Mouse (Mus musculus): Measurements from ENCODE around the gene Mief1. TPM values are rescaled to one million over a fixed set of nuclear protein-coding genes. Genes with fewer than 3 reads are reported as not detected.
A peak's percentile ranks its signal among the peaks of the same experiment; 100 is the strongest.

Gene Mief1
- total and polyA plus RNA-seq, 3 experiments: 19.2 to 34.4 (median 20.7) TPM

- TF ChIP-seq JUND (conservative IDR thresholded peaks at IDR 0.05; ENCODE audit: low read depth, low read length) (no peak), E2F4 (IDR thresholded peaks at IDR 0.05; ENCODE audit: insufficient replicate concordance, low read depth, low read length) (no peak), MAFK (IDR thresholded peaks at IDR 0.05; ENCODE audit: insufficient replicate concordance, low read length) (peak; percentile 52; the same call in 1 of the 2 replicates), SIN3A (IDR thresholded peaks at IDR 0.05; ENCODE audit: low read length) (no peak; the same call in none of the 2 replicates), SMC3 (IDR thresholded peaks at IDR 0.05; ENCODE audit: low read depth, low read length) (no peak), NRF1 (IDR thresholded peaks at IDR 0.05; ENCODE audit: low read depth, low read length) (peak; percentile 99), ZMIZ1 (IDR thresholded peaks at IDR 0.05; ENCODE audit: low read depth, low read length) (no peak; the same call in 1 of the 2 replicates), ELF1 (IDR thresholded peaks at IDR 0.05; ENCODE audit: low read depth, low read length) (peak; percentile 68)
These were observed 14.6 kb upstream of the Mief1 start (continued) for GRCm38 (mm10) chr15:80219211-80219610.

- H3K27ac ChIP-seq (ENCODE audit: insufficient read depth, low read depth): peak overlapping the region; percentile 93
- H3K4me1 ChIP-seq (ENCODE audit: control insufficient read depth in 1 of 2, insufficient read depth in 2 of 2): peaks cover 10 to 34% of the 10 kb centered on the region in 2 experiments
- no peaks in the 10 kb centered on the region for H3K79me2 ChIP-seq (replicated peaks; ENCODE audit: control insufficient read depth, extremely low read depth, insufficient read depth, poor library complexity, severe bottlenecking)
- DNase-seq (ENCODE audit: extremely low read depth): peak; percentile 77
- H3K4me3 ChIP-seq (replicated peaks in 1 of 3; ENCODE audit: low read depth in 2 of 3, low read length in 2 of 3, poor library complexity in 1 of 3): peak overlapping the region; percentile 29 to 49 (median 30)
- H3K9ac ChIP-seq (ENCODE audit: insufficient read depth, low read depth): peak overlapping the region; percentile 58
- H3K36me3 ChIP-seq (replicated peaks in 1 of 2; ENCODE audit: control insufficient read depth in 1 of 2, insufficient read depth in 1 of 2, low read length in 1 of 2): peaks cover 0 to 1% of the 10 kb centered on the region in 2 experiments
- peaks cover under 1% of the 10 kb centered on the region for H3K27me3 ChIP-seq (replicated peaks)
- TF ChIP-seq IRF4 (IDR thresholded peaks at IDR 0.05; ENCODE audit: low read depth, low read length) (peak; percentile 62), TBP (conservative IDR thresholded peaks at IDR 0.05; ENCODE audit: low read depth, low read length) (peak; percentile 60), EP300 (IDR thresholded peaks at IDR 0.05; ENCODE audit: low read length) (no peak), HCFC1 (IDR thresholded peaks at IDR 0.05; ENCODE audit: low read depth, low read length) (peak; percentile 8), MAZ (IDR thresholded peaks at IDR 0.05; ENCODE audit: low read depth, low read length) (peak; percentile 61; the same call in 1 of the 2 replicates), CHD1 (IDR thresholded peaks at IDR 0.05; ENCODE audit: low read depth, low read length) (peak; percentile 83), ZMIZ1 (IDR thresholded peaks at IDR 0.05; ENCODE audit: low read depth, low read length) (no peak), MXI1 (IDR thresholded peaks at IDR 0.05; ENCODE audit: low read depth, low read length) (0 out of 2 replicates have a peak, but pooled peaks have one; percentile 28), MEF2A (IDR thresholded peaks at IDR 0.05; ENCODE audit: borderline replicate concordance, low read depth, low read length) (peak; percentile 57; the same call in 1 of the 2 replicates), BHLHE40 (IDR thresholded peaks at IDR 0.05; ENCODE audit: low read depth, low read length) (peak; percentile 74), SIN3A (IDR thresholded peaks at IDR 0.05; ENCODE audit: low read length) (peak; percentile 68), ZNF384 (IDR thresholded peaks at IDR 0.05; ENCODE audit: low read depth, low read length) (0 out of 2 replicates have a peak, but pooled peaks have one; percentile 5), CTCF (conservative IDR thresholded peaks at IDR 0.05 in 1 of 2, IDR thresholded peaks at IDR 0.05 in 1 of 2; ENCODE audit: low read depth in 2 of 2, low read length in 2 of 2) (no peak), ELF1 (IDR thresholded peaks at IDR 0.05; ENCODE audit: low read depth, low read length) (peak; percentile 15; the same call in 1 of the 2 replicates), RCOR1 (conservative IDR thresholded peaks at IDR 0.05; ENCODE audit: low read depth, low read length) (0 out of 2 replicates have a peak, but pooled peaks have one; percentile 24), NELFE (IDR thresholded peaks at IDR 0.05; ENCODE audit: low read depth, low read length) (peak; percentile 36; the same call in 1 of the 2 replicates), CHD2 (IDR thresholded peaks at IDR 0.05; ENCODE audit: low read length) (no peak; the same call in none of the 2 replicates), NRF1 (IDR thresholded peaks at IDR 0.05; ENCODE audit: low read depth, low read length) (no peak), RAD21 (IDR thresholded peaks at IDR 0.05; ENCODE audit: low read depth, low read length) (no peak), GABPA (IDR thresholded peaks at IDR 0.05; ENCODE audit: insufficient replicate concordance, low read depth, low read length) (no peak), ETS1 (conservative IDR thresholded peaks at IDR 0.05; ENCODE audit: low read depth, low read length) (peak; percentile 58)
- H3K9me3 ChIP-seq (replicated peaks; ENCODE audit: low read length): no peaks in the 10 kb centered on the region
- in situ Hi-C loops (cut with MboI; ENCODE audit: low pct_ligation_motif_present, low pct_unique_long_range_greater_than_20kb, low sequenced_read_pairs): loop anchor here (5.0 to 10.0 kb wide), 2 partner anchors 37 to 125 kb away; partner anchors contain the start of genes Atf4, Rpl3 and Syngr1
- dilution Hi-C loops (cut with MboI; ENCODE audit: extremely low pct_ligation_motif_present, extremely low pct_unique_long_range_greater_than_20kb, low sequenced_read_pairs): no loop called here
- H3K4me2 ChIP-seq (ENCODE audit: insufficient read depth, low read depth, poor library complexity, severe bottlenecking): peak overlapping the region; percentile 64
These were observed 13.8 kb upstream of the Mief1 start for GRCm38 (mm10) chr15:80219705-80220657.
